Mouse (Mus musculus) heart, postnatal 0 days (tissue): ENCODE results near the gene Smyd3. TPM values are rescaled to one million over a fixed set of nuclear protein-coding genes. Genes with fewer than 3 reads are reported as not detected.

Experiments
- ATAC-seq: fragments of 200-750 bp; cut with Nextera tagmentation; 2 replicates; pipeline ENCODE4 v1.8.0; 2017; ENCODE audit warnings: low read depth, moderate number of reproducible peaks, moderate library complexity; ENCODE audit not compliant: insufficient read depth
- DNase-seq: peaks from one replicate; pipeline ENCODE4 v3.0.0-alpha.2; 2016; ENCODE audit warnings: low spot score
- H3K27ac ChIP-seq: fragments of 300-500 bp; sonication (generic); 2 replicates; pipeline ENCODE4 v1.5.1; 2014; ENCODE audit warnings: low read depth, mild to moderate bottlenecking
- H3K27me3 ChIP-seq: fragments of 300-500 bp; sonication (generic); 2 replicates; pipeline ENCODE4 v1.6.1; 2014; ENCODE audit warnings: low read length, mixed read lengths; ENCODE audit not compliant: control insufficient read depth, insufficient read depth
- H3K36me3 ChIP-seq: fragments of 300-500 bp; sonication (generic); replicated peaks from 2 replicates; pipeline ENCODE4 v1.6.1; 2014; ENCODE audit warnings: low read length, mixed read lengths; ENCODE audit not compliant: control insufficient read depth, insufficient read depth
- H3K4me1 ChIP-seq: fragments of 300-500 bp; sonication (generic); 2 replicates; pipeline ENCODE4 v1.6.1; 2014; ENCODE audit warnings: antibody characterized with exemption; ENCODE audit not compliant: control insufficient read depth, insufficient read depth
- H3K4me2 ChIP-seq: fragments of 300-500 bp; sonication (generic); 2 replicates; pipeline ENCODE4 v1.6.1; 2014; ENCODE audit warnings: low read depth, mild to moderate bottlenecking, low read length, moderate library complexity
- H3K4me3 ChIP-seq: fragments of 300-500 bp; sonication (generic); 2 replicates; pipeline ENCODE4 v1.5.1; 2014; ENCODE audit warnings: low read depth, low read length
- H3K9ac ChIP-seq: fragments of 300-500 bp; sonication (generic); replicated peaks from 2 replicates; pipeline ENCODE4 v1.6.1; 2014; ENCODE audit warnings: low read depth, low read length, mixed read lengths
- H3K9me3 ChIP-seq: fragments of 300-500 bp; sonication (generic); replicated peaks from 2 replicates; pipeline ENCODE4 v1.6.1; 2016; ENCODE audit warnings: low read length; ENCODE audit not compliant: control insufficient read depth
- CTCF ChIP-seq: IDR thresholded peaks from 2 replicates; pipeline ENCODE4 v1.5.1; 2016; ENCODE audit warnings: antibody characterized with exemption, control low read depth, low read depth
- EP300 ChIP-seq: IDR thresholded peaks from 2 replicates; pipeline ENCODE4 v1.6.1; 2016; ENCODE audit warnings: antibody characterized with exemption, low read depth
- WGBS: fragments of 180-500 bp; shearing (Covaris S2); extraction: QIAGEN DNeasy Blood & Tissue Kit; methylation state at CpG from one replicate; pipeline ENCODE4 v1.1.7; 2014; 5-methylcytosine and 5-hydroxymethylcytosine counted together
- polyA plus RNA-seq: library from polyadenylated mRNA; unstranded; fragments of >200 nt; fragmentation: Nextera tagmentation; extraction: Ambion mirVana; gene quantifications from 2 replicates; pipeline ENCODE4 v1.2.1, GENCODE M21; 2015
- total RNA-seq: library from RNA; depleted of rRNA; stranded (reverse); fragments of >200 nt; gene quantifications from 2 replicates; pipeline ENCODE4 v1.2.3, GENCODE M21; 2014; ENCODE audit warnings: low replicate concordance

Smyd3 gene
- total and polyA plus RNA-seq, 2 experiments from 2014 or later, result 7.0 to 11.6 TPM

DNA sequence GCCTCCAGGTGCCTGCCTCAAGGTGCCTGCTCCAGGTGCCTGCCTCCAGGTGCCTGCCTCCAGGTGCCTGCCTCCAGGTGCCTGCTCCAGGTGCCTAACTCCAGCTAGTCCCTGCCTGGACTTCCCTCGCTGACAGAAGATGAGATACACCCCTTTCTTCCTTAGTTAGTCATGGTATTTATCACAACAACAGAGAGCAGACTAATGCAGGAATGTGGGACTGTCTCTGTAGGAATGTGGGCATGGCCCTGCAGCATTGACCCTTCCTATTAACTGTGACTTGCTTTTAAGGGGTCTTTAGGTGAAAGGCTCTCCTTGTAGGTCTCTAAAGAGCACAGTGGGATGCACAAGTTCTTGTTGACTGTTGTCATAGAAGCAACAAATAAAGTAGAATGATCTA lies 445.4 kb downstream of the Smyd3 start:
- Histone ChIP-seq H3K9ac (no peak overlapping the region), H3K36me3 (no peaks in the 10 kb centered on the region), H3K4me1 (no peaks in the 10 kb centered on the region), H3K4me2 (no peak overlapping the region), H3K27ac (no peak overlapping the region), H3K4me3 (no peak overlapping the region), H3K27me3 (no peaks in the 10 kb centered on the region), H3K9me3 (no peaks in the 10 kb centered on the region)
- ATAC-seq (no peak), DNase-seq (no peak)
- 40% methylated on average over 1 of the region's 1 CpGs for WGBS
- TF ChIP-seq CTCF (no peak), EP300 (no peak)

DNA sequence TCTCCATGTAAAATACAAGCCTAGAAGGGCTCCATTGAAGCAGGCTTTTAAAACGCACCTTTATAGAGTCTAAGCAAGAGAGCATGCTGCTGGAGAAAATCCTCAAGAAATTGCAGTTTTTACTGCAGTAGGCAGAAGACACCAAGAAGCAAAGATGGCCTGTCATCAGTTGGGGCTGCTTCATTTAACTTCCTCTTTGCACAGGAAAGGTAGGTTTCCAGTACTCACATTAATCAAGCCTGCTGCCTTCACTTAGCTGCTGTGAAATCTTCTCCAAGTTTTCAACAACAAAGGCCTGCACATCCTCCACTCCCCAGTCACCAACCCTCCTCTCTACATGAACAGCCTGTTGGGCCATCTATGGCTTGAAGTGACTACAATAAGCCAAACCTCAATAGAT lies 448.9 kb downstream of the Smyd3 start:
- H3K36me3 ChIP-seq, result no peaks in the 10 kb centered on the region
- H3K27ac ChIP-seq, result no peak overlapping the region
- no peak overlapping the region for H3K4me3 ChIP-seq
- no peaks in the 10 kb centered on the region for H3K9me3 ChIP-seq
- ATAC-seq (no peak), DNase-seq (no peak)
- no peak for TF ChIP-seq CTCF
- no peak for TF ChIP-seq EP300
- no peak overlapping the region for H3K4me2 ChIP-seq
- no peaks in the 10 kb centered on the region for H3K27me3 ChIP-seq
- 89% methylated on average over 1 of the region's 1 CpGs for WGBS
- H3K4me1 ChIP-seq, result no peaks in the 10 kb centered on the region
- H3K9ac ChIP-seq, result no peak overlapping the region

- H3K4me2 ChIP-seq, result no peak overlapping the region
- peaks cover 26% of the 10 kb centered on the region for H3K4me1 ChIP-seq
- H3K9ac ChIP-seq, result no peak overlapping the region
- no peak overlapping the region for H3K27ac ChIP-seq
- 83% methylated on average over 2 of the region's 2 CpGs for WGBS
- ATAC-seq (no peak), DNase-seq (no peak)
- no peaks in the 10 kb centered on the region for H3K9me3 ChIP-seq
- no peaks in the 10 kb centered on the region for H3K36me3 ChIP-seq
- TF ChIP-seq CTCF (no peak), EP300 (no peak)
- no peak overlapping the region for H3K4me3 ChIP-seq
- H3K27me3 ChIP-seq, result no peaks in the 10 kb centered on the region
These were observed 452.6 kb downstream of the Smyd3 start for GRCm38 (mm10) chr1:179065294-179065601.

DNA sequence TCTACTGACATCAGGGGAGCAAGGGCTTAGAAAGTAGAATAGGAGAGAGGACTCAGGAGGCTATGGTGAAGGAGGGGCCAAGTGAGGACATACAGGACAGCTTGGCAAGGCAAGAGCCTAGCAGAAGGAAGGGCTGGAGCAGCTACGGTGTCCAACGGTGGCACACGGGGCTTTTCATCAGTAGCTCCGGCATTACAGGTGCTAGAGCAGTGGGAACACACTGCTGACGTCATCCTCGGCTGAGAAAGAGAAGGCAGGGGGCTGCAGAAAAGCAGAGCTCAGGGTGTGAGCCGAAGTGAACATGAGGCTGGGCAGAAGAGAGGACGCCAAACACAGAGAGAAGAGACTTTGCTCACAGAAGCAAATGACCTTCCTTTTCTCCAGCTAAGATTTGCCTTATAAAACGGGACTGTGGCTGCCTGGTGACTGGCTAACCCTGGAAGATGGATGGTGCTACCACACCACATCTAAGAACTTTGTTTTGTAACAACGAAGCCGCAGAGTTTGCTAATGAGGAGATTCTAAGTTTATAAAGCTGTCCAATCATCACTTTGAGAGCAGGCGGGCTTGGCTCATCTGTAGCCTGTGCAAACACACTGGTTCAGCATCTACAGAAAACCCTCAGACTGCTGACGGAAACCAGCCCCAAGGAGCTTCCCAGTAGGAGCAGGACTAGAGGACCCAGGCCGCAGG lies 453.1 kb downstream of the Smyd3 start:
- 75% methylated on average over 14 of the region's 14 CpGs for WGBS
- H3K36me3 ChIP-seq, result no peaks in the 10 kb centered on the region
- H3K9ac ChIP-seq, result no peak overlapping the region
- no peak for ATAC-seq
- peaks cover 27% of the 10 kb centered on the region for H3K4me1 ChIP-seq
- no peak for TF ChIP-seq CTCF
- no peak for TF ChIP-seq EP300
- no peak overlapping the region for H3K4me2 ChIP-seq
- no peaks in the 10 kb centered on the region for H3K27me3 ChIP-seq
- no peak overlapping the region for H3K4me3 ChIP-seq
- no peak overlapping the region for H3K27ac ChIP-seq
- H3K9me3 ChIP-seq, result no peaks in the 10 kb centered on the region
- DNase-seq, result no peak

DNA sequence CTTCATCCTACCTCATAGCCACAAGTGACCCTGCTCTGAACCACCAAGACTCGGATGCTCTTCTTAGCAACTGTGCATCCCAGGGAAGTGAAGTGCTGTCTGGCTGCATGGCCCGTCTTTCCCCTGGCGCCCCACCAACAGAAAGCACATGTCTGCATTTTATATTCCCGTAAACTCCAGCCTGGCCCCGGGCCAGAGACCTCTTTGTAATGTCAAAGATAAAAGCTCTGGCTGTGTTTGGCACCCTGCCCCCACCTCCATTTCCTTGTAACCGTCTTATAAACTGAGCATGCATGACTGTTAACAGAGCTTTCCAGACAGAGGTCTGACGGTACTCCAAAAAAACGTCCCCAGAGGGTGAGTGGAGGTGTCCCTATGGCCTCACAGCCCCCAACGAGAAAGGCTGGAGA lies 456.1 kb downstream of the Smyd3 start:
- Histone ChIP-seq H3K36me3 (no peaks in the 10 kb centered on the region), H3K27me3 (no peaks in the 10 kb centered on the region), H3K27ac (peak overlapping the region; percentile 63), H3K9me3 (no peaks in the 10 kb centered on the region), H3K9ac (no peak overlapping the region), H3K4me3 (no peak overlapping the region), H3K4me2 (peak overlapping the region; percentile 32; the same call in 1 of the 2 replicates), H3K4me1 (peaks cover 27% of the 10 kb centered on the region)
- DNase-seq, result peak; percentile 95
- TF ChIP-seq CTCF (no peak), EP300 (peak; percentile 88; the same call in 1 of the 2 replicates)
- peak; percentile 91 for ATAC-seq
- 2% methylated on average over 9 of the region's 9 CpGs for WGBS

DNA sequence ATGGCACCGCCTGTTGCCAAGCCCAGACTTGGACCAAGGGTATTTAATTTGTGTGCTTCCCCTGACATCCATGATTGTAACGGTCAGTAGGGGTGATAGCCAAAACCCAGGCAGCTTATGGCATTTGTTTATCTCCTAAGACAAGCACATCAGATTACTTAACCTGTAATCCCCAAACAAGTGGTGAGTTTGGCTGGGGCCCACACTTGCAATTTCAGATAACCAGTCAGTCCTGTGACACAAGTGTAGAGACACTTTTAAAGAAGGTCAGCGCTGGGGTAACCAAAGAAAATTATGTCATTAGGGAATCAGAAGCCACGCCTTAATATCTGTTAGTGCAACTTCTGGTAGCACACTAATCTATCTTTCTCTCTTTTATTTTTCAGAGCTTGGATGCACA lies 456.8 kb downstream of the Smyd3 start:
- Histone ChIP-seq H3K4me1 (peaks cover 27% of the 10 kb centered on the region), H3K27ac (peak overlapping the region; percentile 57), H3K9me3 (no peaks in the 10 kb centered on the region), H3K9ac (no peak overlapping the region), H3K27me3 (no peaks in the 10 kb centered on the region), H3K4me2 (peak overlapping the region; percentile 32; the same call in 1 of the 2 replicates), H3K36me3 (no peaks in the 10 kb centered on the region), H3K4me3 (no peak overlapping the region)
- no peak for DNase-seq
- TF ChIP-seq CTCF, result no peak
- TF ChIP-seq EP300, result no peak
- ATAC-seq, result no peak
- 42% methylated on average over 4 of the region's 4 CpGs for WGBS
